Mouse (Mus musculus) kidney, postnatal 0 days (tissue): ENCODE measurements around the gene Hist1h2bf. TPM values are rescaled to one million over a fixed set of nuclear protein-coding genes. Genes with fewer than 3 reads are reported as not detected.
"Not testable (repeated sequence)": the region's sequence is repeated elsewhere in the genome, so short reads cannot be mapped to it uniquely, and the experiment has no call there.

Experiments used
- ATAC-seq: fragments of 200-750 bp; cut with Nextera tagmentation; replicated peaks from 2 replicates; pipeline ENCODE4 v1.8.0; 2017; ENCODE audit warnings: low read depth, moderate number of reproducible peaks, moderate TSS enrichment, moderate library complexity; ENCODE audit not compliant: low FRiP score
- DNase-seq: peaks from one replicate; pipeline ENCODE4 v3.0.0-alpha.2; 2016; ENCODE audit warnings: low spot score
- H3K27ac ChIP-seq: fragments of 300-500 bp; sonication (generic); 2 replicates; pipeline ENCODE4 v1.5.1; 2014; ENCODE audit warnings: mild to moderate bottlenecking
- H3K27me3 ChIP-seq: fragments of 300-500 bp; sonication (generic); 2 replicates; pipeline ENCODE4 v1.6.1; 2014; ENCODE audit warnings: low read length, mixed read lengths; ENCODE audit not compliant: insufficient read depth
- H3K36me3 ChIP-seq: fragments of 300-500 bp; sonication (generic); 2 replicates; pipeline ENCODE4 v1.6.1; 2014; ENCODE audit warnings: low read length, mixed read lengths; ENCODE audit not compliant: insufficient read depth
- H3K4me1 ChIP-seq: fragments of 300-500 bp; sonication (generic); replicated peaks from 2 replicates; pipeline ENCODE4 v1.6.1; 2014; ENCODE audit warnings: antibody characterized with exemption, low read length, mixed read lengths; ENCODE audit not compliant: insufficient read depth
- H3K4me2 ChIP-seq: fragments of 300-500 bp; sonication (generic); 2 replicates; pipeline ENCODE4 v1.6.1; 2014; ENCODE audit warnings: mild to moderate bottlenecking, low read length, moderate library complexity, mixed read lengths
- H3K4me3 ChIP-seq: fragments of 300-500 bp; sonication (generic); replicated peaks from 2 replicates; pipeline ENCODE4 v1.5.1; 2014; ENCODE audit warnings: low read depth, low read length
- H3K9ac ChIP-seq: fragments of 300-500 bp; sonication (generic); 2 replicates; pipeline ENCODE4 v1.6.1; 2014; ENCODE audit warnings: low read depth, low read length
- H3K9me3 ChIP-seq: fragments of 300-500 bp; sonication (generic); replicated peaks from 2 replicates; pipeline ENCODE4 v1.6.1; 2016; ENCODE audit warnings: low read length, inconsistent platforms, mixed read lengths
- CTCF ChIP-seq: IDR thresholded peaks from 2 replicates; pipeline ENCODE4 v1.5.1; 2016; ENCODE audit warnings: antibody characterized with exemption, low read depth, mild to moderate bottlenecking, moderate library complexity
- WGBS: fragments of 180-500 bp; shearing (Covaris S2); extraction: QIAGEN DNeasy Blood & Tissue Kit; methylation state at CpG from one replicate; pipeline ENCODE4 v1.1.7; 2014; 5-methylcytosine and 5-hydroxymethylcytosine counted together
- polyA plus RNA-seq: library from polyadenylated mRNA; unstranded; fragments of >200 nt; fragmentation: Nextera tagmentation; extraction: Ambion mirVana; gene quantifications from 2 replicates; pipeline ENCODE4 v1.2.1, GENCODE M21; 2015

Hist1h2bf gene
- polyA plus RNA-seq, 1 experiment from 2014 or later: 3.4 TPM

- no peak for TF ChIP-seq CTCF
- DNase-seq: peak; percentile 58
- ATAC-seq: no peak
- Histone ChIP-seq H3K9me3 (no peaks in the 10 kb centered on the region), H3K4me3 (peak overlapping the region; percentile 48), H3K4me2 (peak overlapping the region; percentile 64), H3K27ac (peak overlapping the region; percentile 95), H3K36me3 (no peaks in the 10 kb centered on the region), H3K27me3 (no peaks in the 10 kb centered on the region), H3K4me1 (peaks cover 13% of the 10 kb centered on the region; the same call in 1 of the 2 replicates), H3K9ac (peak overlapping the region; percentile 47)
- WGBS: 19% methylated on average over 2 of the region's 2 CpGs
Measured at GRCm38 (mm10) chr13:23572218-23573033, 1.6 kb downstream of the Hist1h2bf start.

GRCm38 (mm10) chr13:23571504-23572217 lies 2.3 kb downstream of the Hist1h2bf start:
- H3K4me2 ChIP-seq: peak overlapping the region; percentile 64
- H3K36me3 ChIP-seq, H3K27me3 ChIP-seq, ATAC-seq, H3K9me3 ChIP-seq: not testable (repeated sequence)
- H3K27ac ChIP-seq: peak overlapping the region; percentile 95
- 1% methylated on average over 9 of the region's 34 CpGs for WGBS
- DNase-seq: peak; percentile 48
- peak overlapping the region; percentile 47 for H3K9ac ChIP-seq
- H3K4me3 ChIP-seq: peak overlapping the region; percentile 48
- H3K4me1 ChIP-seq: peaks cover 12% of the 10 kb centered on the region; the same call in 1 of the 2 replicates

GRCm38 (mm10) chr13:23571022-23571503 lies 2.9 kb downstream of the Hist1h2bf start, which contains the start of the genes Hist1h2ae and Hist1h2bg:
Hist1h2ae (minus strand) TSS chr13:23571220.
Hist1h2bg (plus strand) TSS chr13:23571396.
- TF ChIP-seq CTCF: no peak
- H3K4me2 ChIP-seq: peak within 1 kb of the TSS; percentile 64
- peak within 1 kb of the TSS; percentile 55 for H3K9ac ChIP-seq
- H3K36me3 ChIP-seq: no peaks in the 10 kb centered on the region
- H3K9me3 ChIP-seq: no peaks in the 10 kb centered on the region
- WGBS: under 1% methylated on average over 18 of the region's 18 CpGs
- peak within 1 kb of the TSS; percentile 48 for H3K4me3 ChIP-seq
- H3K27ac ChIP-seq: peak within 1 kb of the TSS; percentile 95
- 0 out of 2 replicates have a peak, but pooled peaks cover 7% of the 10 kb centered on the region for H3K4me1 ChIP-seq
- peak; percentile 99 for DNase-seq
- H3K27me3 ChIP-seq: no peaks in the 10 kb centered on the region
- ATAC-seq: peak; percentile 86

GRCm38 (mm10) chr13:23570261-23571021 lies 3.6 kb downstream of the Hist1h2bf start:
- not testable (repeated sequence) for H3K27me3 ChIP-seq, H3K4me1 ChIP-seq, H3K9me3 ChIP-seq, H3K36me3 ChIP-seq, DNase-seq
- Histone ChIP-seq H3K4me3 (peak overlapping the region; percentile 48), H3K27ac (peak overlapping the region; percentile 95), H3K4me2 (peak overlapping the region; percentile 64), H3K9ac (peak overlapping the region; percentile 55; the same call in 1 of the 2 replicates)
- WGBS: 2% methylated on average over 21 of the region's 41 CpGs
- ATAC-seq: peak; percentile 8; the same call in 1 of the 2 replicates

- H3K4me1 ChIP-seq: no peaks in the 10 kb centered on the region
- H3K9me3 ChIP-seq: no peaks in the 10 kb centered on the region
- H3K36me3 ChIP-seq: no peaks in the 10 kb centered on the region
- no peaks in the 10 kb centered on the region for H3K27me3 ChIP-seq
- no peak overlapping the region for H3K27ac ChIP-seq
- no peak for TF ChIP-seq CTCF
- H3K4me2 ChIP-seq: no peak overlapping the region
- DNase-seq (no peak), ATAC-seq (no peak)
- H3K4me3 ChIP-seq: no peak overlapping the region
- 77% methylated on average over 2 of the region's 2 CpGs for WGBS
- H3K9ac ChIP-seq: no peak overlapping the region
Measured at GRCm38 (mm10) chr13:23564482-23564881, 9.5 kb downstream of the Hist1h2bf start.
